Mouse (Mus musculus) midbrain, embryonic 15.5 days (tissue): ENCODE measurements around the gene Ifit3b. TPM values are rescaled to one million over a fixed set of nuclear protein-coding genes. Genes with fewer than 3 reads are reported as not detected.
"Not testable (repeated sequence)": the region's sequence is repeated elsewhere in the genome, so short reads cannot be mapped to it uniquely, and the experiment has no call there.

Source experiments
- ATAC-seq: fragments of 200-750 bp; cut with Nextera tagmentation; replicated peaks from 2 replicates; pipeline ENCODE4 v1.8.0; 2017; ENCODE audit warnings: moderate TSS enrichment
- H3K27ac ChIP-seq: fragments of 300-500 bp; sonication (generic); 2 replicates; pipeline ENCODE4 v1.5.1; 2015; ENCODE audit warnings: mild to moderate bottlenecking, inconsistent platforms
- H3K27me3 ChIP-seq: fragments of 300-500 bp; sonication (generic); replicated peaks from 2 replicates; pipeline ENCODE4 v1.6.1; 2015; ENCODE audit warnings: inconsistent platforms
- H3K36me3 ChIP-seq: fragments of 300-500 bp; sonication (generic); replicated peaks from 2 replicates; pipeline ENCODE4 v1.6.1; 2015; ENCODE audit warnings: inconsistent platforms
- H3K4me1 ChIP-seq: fragments of 300-500 bp; sonication (generic); 2 replicates; pipeline ENCODE4 v1.6.1; 2015; ENCODE audit warnings: inconsistent platforms
- H3K4me2 ChIP-seq: fragments of 300-500 bp; sonication (generic); 2 replicates; pipeline ENCODE4 v1.6.1; 2015; ENCODE audit warnings: inconsistent platforms, mild to moderate bottlenecking, moderate library complexity
- H3K4me3 ChIP-seq: fragments of 300-500 bp; sonication (generic); 2 replicates; pipeline ENCODE4 v1.5.1; 2015; ENCODE audit warnings: mild to moderate bottlenecking, inconsistent platforms
- H3K9ac ChIP-seq: fragments of 300-500 bp; sonication (generic); 2 replicates; pipeline ENCODE4 v1.6.1; 2015; ENCODE audit warnings: mild to moderate bottlenecking, inconsistent platforms
- H3K9me3 ChIP-seq: fragments of 300-500 bp; sonication (generic); 2 replicates; pipeline ENCODE4 v1.6.1; 2016; ENCODE audit warnings: inconsistent platforms
- WGBS: fragments of 180-500 bp; shearing (Covaris S2); methylation state at CpG from one replicate; pipeline ENCODE4 v1.1.7; 2015; ENCODE audit warnings: mixed read lengths; 5-methylcytosine and 5-hydroxymethylcytosine counted together
- polyA plus RNA-seq: library from polyadenylated mRNA; unstranded; fragments of >200 nt; fragmentation: Nextera tagmentation; extraction: Ambion mirVana; gene quantifications from 2 replicates; pipeline ENCODE4 v1.2.1, GENCODE M21; 2015

Gene Ifit3b
- polyA plus RNA-seq, 1 experiment from 2014 or later = 0.26 TPM

DNA sequence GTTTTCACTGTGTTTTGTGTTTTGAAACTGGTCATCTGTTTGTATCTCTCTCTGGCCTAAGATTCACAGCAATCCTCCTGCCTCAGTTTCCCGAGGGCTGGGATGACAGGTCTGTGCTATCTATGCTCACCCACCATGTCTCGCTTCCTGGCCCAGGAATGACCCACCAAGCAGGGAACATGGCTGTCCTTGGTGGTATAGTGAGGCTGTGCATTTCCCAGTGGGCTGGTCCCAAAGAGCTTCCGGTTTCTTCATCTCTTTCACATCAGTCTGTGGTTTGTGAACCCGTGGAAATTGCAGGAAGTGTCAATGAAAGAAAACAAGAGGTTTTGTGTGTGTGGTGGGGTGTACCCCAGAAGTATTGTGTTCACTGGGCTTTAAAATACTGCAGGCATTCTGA lies 16.9 kb downstream of the Ifit3b start:
- Histone ChIP-seq H3K27ac (no peak overlapping the region), H3K27me3 (no peaks in the 10 kb centered on the region), H3K4me3 (no peak overlapping the region), H3K4me1 (no peaks in the 10 kb centered on the region), H3K9me3 (no peaks in the 10 kb centered on the region), H3K4me2 (no peak overlapping the region), H3K36me3 (no peaks in the 10 kb centered on the region), H3K9ac (no peak overlapping the region)
- 77% methylated on average over 4 of the region's 4 CpGs for WGBS
- ATAC-seq = no peak

GRCm38 (mm10) chr19:34627496-34627895 lies 19.7 kb downstream of the Ifit3b start:
- H3K9ac ChIP-seq = no peak overlapping the region
- H3K4me3 ChIP-seq = no peak overlapping the region
- H3K4me2 ChIP-seq = no peak overlapping the region
- H3K27ac ChIP-seq = no peak overlapping the region
- no peaks in the 10 kb centered on the region for H3K4me1 ChIP-seq
- no peaks in the 10 kb centered on the region for H3K27me3 ChIP-seq
- 83% methylated on average over 2 of the region's 2 CpGs for WGBS
- ATAC-seq = no peak
- H3K36me3 ChIP-seq = no peaks in the 10 kb centered on the region
- H3K9me3 ChIP-seq = no peaks in the 10 kb centered on the region

GRCm38 (mm10) chr19:34631487-34631886 lies 23.7 kb downstream of the Ifit3b start:
- no peaks in the 10 kb centered on the region for H3K27me3 ChIP-seq
- H3K36me3 ChIP-seq = no peaks in the 10 kb centered on the region
- H3K4me1 ChIP-seq = no peaks in the 10 kb centered on the region
- H3K9me3 ChIP-seq = no peaks in the 10 kb centered on the region
- no peak overlapping the region for H3K4me3 ChIP-seq
- H3K9ac ChIP-seq = no peak overlapping the region
- no peak overlapping the region for H3K4me2 ChIP-seq
- ATAC-seq = no peak
- no peak overlapping the region for H3K27ac ChIP-seq

- H3K9ac ChIP-seq = no peak overlapping the region
- no peak overlapping the region for H3K4me2 ChIP-seq
- no peaks in the 10 kb centered on the region for H3K27me3 ChIP-seq
- WGBS = 78% methylated on average over 2 of the region's 2 CpGs
- no peaks in the 10 kb centered on the region for H3K9me3 ChIP-seq
- no peak overlapping the region for H3K4me3 ChIP-seq
- no peak for ATAC-seq
- no peak overlapping the region for H3K27ac ChIP-seq
- H3K36me3 ChIP-seq = no peaks in the 10 kb centered on the region
- H3K4me1 ChIP-seq = no peaks in the 10 kb centered on the region
These were observed 25.7 kb downstream of the Ifit3b start for GRCm38 (mm10) chr19:34633484-34633883.

DNA sequence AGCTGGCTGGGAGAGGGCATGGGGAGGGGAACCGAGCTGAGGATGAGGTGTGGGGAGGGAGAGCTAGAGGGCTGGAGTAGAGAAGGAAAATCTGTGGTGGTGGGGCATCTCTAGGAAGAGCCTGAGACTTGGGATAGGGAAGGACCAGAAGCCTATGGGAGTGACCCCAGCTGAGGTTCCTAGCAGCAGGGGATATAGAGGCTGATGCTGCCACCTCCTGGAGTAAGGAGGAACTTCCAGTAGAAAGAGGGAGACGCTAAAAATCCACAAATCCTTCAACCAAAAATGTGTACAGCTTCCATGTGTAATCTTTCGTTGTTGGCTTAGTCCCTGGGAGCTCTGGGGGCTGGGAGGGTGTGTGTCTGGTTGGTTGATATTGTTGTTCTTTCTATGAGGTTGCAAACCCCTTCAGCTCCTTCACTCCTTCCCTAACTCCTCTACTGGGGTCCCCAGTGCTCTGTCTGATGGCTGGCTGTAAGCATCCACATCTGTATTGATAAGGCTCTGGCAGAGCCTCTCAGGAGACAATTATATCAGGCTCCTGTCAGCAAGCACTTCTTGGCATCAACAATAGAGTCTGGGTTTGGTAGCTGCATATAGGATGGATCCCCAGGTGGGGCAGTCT lies 29.3 kb downstream of the Ifit3b start:
- H3K36me3 ChIP-seq = no peaks in the 10 kb centered on the region
- H3K4me1 ChIP-seq = no peaks in the 10 kb centered on the region
- WGBS = 9% methylated on average over 3 of the region's 3 CpGs
- H3K4me3 ChIP-seq = no peak overlapping the region
- H3K9ac ChIP-seq = no peak overlapping the region
- H3K27me3 ChIP-seq = no peaks in the 10 kb centered on the region
- no peaks in the 10 kb centered on the region for H3K9me3 ChIP-seq
- peak; percentile 78 for ATAC-seq
- no peak overlapping the region for H3K4me2 ChIP-seq
- H3K27ac ChIP-seq = no peak overlapping the region

DNA sequence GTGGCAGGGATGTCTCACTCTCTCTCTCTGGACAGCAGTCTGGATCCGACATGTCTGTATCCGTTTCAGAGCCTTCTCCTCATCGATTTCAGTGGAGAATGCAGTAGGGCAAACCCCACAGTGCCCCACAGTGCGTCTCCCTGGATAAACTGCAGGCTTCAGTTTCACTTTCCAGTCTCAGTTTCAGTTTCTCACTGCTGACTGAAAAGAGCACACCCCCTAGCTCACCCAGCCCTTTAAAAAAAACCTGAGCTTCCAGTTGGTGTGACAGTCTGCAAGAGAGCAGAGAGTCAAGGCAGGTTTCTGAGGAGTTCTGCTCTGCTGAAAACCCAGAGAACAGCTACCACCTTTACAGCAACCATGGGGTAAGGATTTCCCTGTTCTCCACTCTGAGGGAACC lies 32.9 kb downstream of the Ifit3b start, which contains the start of the genes Ifit1bl2 and Ifit1:
Ifit1bl2 (minus strand) TSS at position 121 of the 400 bp plus-strand sequence.
Ifit1 (plus strand) TSS at position 249 of the 400 bp plus-strand sequence.
- no peak for ATAC-seq
- Histone ChIP-seq H3K9ac (no peak within 1 kb of the TSS), H3K4me2 (no peak within 1 kb of the TSS), H3K27ac (no peak within 1 kb of the TSS), H3K4me1 (no peaks in the 10 kb centered on the region), H3K4me3 (no peak within 1 kb of the TSS), H3K27me3 (no peaks in the 10 kb centered on the region), H3K9me3 (no peaks in the 10 kb centered on the region), H3K36me3 (no peaks in the 10 kb centered on the region)
- WGBS = 70% methylated on average over 4 of the region's 4 CpGs

- H3K4me3 ChIP-seq = no peak overlapping the region
- H3K4me1 ChIP-seq = no peaks in the 10 kb centered on the region
- no peak overlapping the region for H3K27ac ChIP-seq
- 84% methylated on average over 5 of the region's 5 CpGs for whole genome bisulfite sequencing
- ATAC-seq = no peak
- no peaks in the 10 kb centered on the region for H3K36me3 ChIP-seq
- H3K4me2 ChIP-seq = no peak overlapping the region
- no peak overlapping the region for H3K9ac ChIP-seq
- H3K27me3 ChIP-seq = no peaks in the 10 kb centered on the region
- H3K9me3 ChIP-seq = no peaks in the 10 kb centered on the region
These were observed 34.8 kb downstream of the Ifit3b start for GRCm38 (mm10) chr19:34642616-34643015.

GRCm38 (mm10) chr19:34647630-34648029 lies 39.9 kb downstream of the Ifit3b start:
- H3K9ac ChIP-seq, H3K36me3 ChIP-seq, H3K4me3 ChIP-seq, ATAC-seq, H3K27me3 ChIP-seq, H3K4me1 ChIP-seq, H3K4me2 ChIP-seq, H3K9me3 ChIP-seq, H3K27ac ChIP-seq: not testable (repeated sequence)
- WGBS = 92% methylated on average over 7 of the region's 8 CpGs

DNA sequence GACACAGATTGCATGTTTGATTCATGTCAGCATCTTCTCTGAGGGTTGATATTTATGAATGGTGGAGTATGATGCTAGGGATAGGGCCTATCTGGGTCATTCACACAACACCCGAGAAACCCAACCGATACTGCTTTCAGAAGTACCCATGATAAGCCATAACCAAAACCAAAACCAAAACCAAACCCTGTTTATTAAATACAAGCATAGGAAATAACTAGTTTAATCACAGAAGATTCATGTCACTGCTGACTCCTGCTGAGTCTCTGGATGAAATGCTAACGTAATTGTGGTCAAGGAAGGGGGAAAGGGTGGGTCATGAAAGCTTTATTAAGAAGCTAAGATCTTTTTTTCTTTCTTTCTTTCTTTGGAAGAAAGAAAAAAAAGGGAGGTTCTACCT lies 42.5 kb downstream of the Ifit3b start:
- Histone ChIP-seq H3K4me3 (no peak overlapping the region), H3K27ac (no peak overlapping the region), H3K9ac (no peak overlapping the region), H3K36me3 (no peaks in the 10 kb centered on the region), H3K27me3 (no peaks in the 10 kb centered on the region), H3K4me2 (no peak overlapping the region), H3K9me3 (no peaks in the 10 kb centered on the region), H3K4me1 (no peaks in the 10 kb centered on the region)
- WGBS = 92% methylated on average over 3 of the region's 3 CpGs
- ATAC-seq = no peak

DNA sequence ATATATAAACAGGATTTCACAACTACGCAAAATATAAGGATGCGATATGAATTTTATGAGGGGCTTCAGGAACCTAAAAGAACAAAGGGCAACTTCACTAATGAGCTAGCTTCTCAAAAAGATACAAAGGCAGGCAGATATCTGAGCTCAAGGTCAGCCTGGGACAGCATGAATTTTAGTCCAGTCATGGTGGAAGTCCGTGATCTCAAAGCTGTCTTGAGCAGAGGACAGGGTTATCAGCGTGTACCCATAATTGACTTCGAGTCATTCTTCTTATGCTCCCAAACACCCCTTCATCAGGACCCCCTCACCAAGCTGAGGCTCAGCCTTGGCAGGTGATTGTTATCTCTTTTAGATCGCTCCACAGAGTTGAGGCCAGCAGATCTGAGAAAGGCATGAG lies 43.2 kb downstream of the Ifit3b start:
- Histone ChIP-seq H3K27me3 (no peaks in the 10 kb centered on the region), H3K36me3 (no peaks in the 10 kb centered on the region), H3K27ac (no peak overlapping the region), H3K4me3 (no peak overlapping the region), H3K9me3 (no peaks in the 10 kb centered on the region), H3K4me2 (no peak overlapping the region), H3K4me1 (no peaks in the 10 kb centered on the region), H3K9ac (no peak overlapping the region)
- no peak for ATAC-seq
- 89% methylated on average over 6 of the region's 6 CpGs for WGBS

GRCm38 (mm10) chr19:34655227-34655805 lies 47.5 kb downstream of the Ifit3b start:
- Histone ChIP-seq H3K9ac (no peak overlapping the region), H3K27ac (no peak overlapping the region), H3K4me3 (no peak overlapping the region), H3K9me3 (no peaks in the 10 kb centered on the region), H3K36me3 (no peaks in the 10 kb centered on the region), H3K4me1 (no peaks in the 10 kb centered on the region), H3K4me2 (no peak overlapping the region), H3K27me3 (no peaks in the 10 kb centered on the region)
- ATAC-seq = no peak
- 92% methylated on average over 10 of the region's 10 CpGs for WGBS

- no peak for ATAC-seq
- no peaks in the 10 kb centered on the region for H3K9me3 ChIP-seq
- WGBS = 26% methylated on average over 2 of the region's 2 CpGs
These were observed 48.9 kb downstream of the Ifit3b start for GRCm38 (mm10) chr19:34656511-34657298.

More at GRCm38 (mm10) chr19:34656511-34657298, 48.9 kb downstream of the Ifit3b start:
- H3K27me3 ChIP-seq = no peaks in the 10 kb centered on the region
- no peak overlapping the region for H3K9ac ChIP-seq
- no peak overlapping the region for H3K27ac ChIP-seq
- H3K4me3 ChIP-seq = no peak overlapping the region
- no peaks in the 10 kb centered on the region for H3K4me1 ChIP-seq
- no peaks in the 10 kb centered on the region for H3K36me3 ChIP-seq
- no peak overlapping the region for H3K4me2 ChIP-seq
